Mouse (Mus musculus) embryonic facial prominence, embryonic 10.5 days (tissue): ENCODE data around the gene Slc7a10. TPM values are rescaled to one million over a fixed set of nuclear protein-coding genes. Genes with fewer than 3 reads are reported as not detected.

ENCODE experiments used
- DNase-seq: peaks from one replicate; pipeline ENCODE4 v3.0.0-alpha.2; 2017; ENCODE audit warnings: low spot score
- H3K27ac ChIP-seq: fragments of 300-500 bp; sonication (generic); replicated peaks from 2 replicates; pipeline ENCODE4 v1.5.1; 2016; ENCODE audit warnings: mild to moderate bottlenecking
- H3K27me3 ChIP-seq: fragments of 300-500 bp; sonication (generic); replicated peaks from 2 replicates; pipeline ENCODE4 v1.6.1; 2016; ENCODE audit warnings: low read depth, mild to moderate bottlenecking; ENCODE audit not compliant: poor library complexity, severe bottlenecking
- H3K36me3 ChIP-seq: fragments of 300-500 bp; sonication (generic); replicated peaks from 2 replicates; pipeline ENCODE4 v1.6.1; 2016; ENCODE audit warnings: mild to moderate bottlenecking, moderate library complexity
- H3K4me1 ChIP-seq: fragments of 300-500 bp; sonication (generic); 2 replicates; pipeline ENCODE4 v1.6.1; 2016
- H3K4me3 ChIP-seq: fragments of 300-500 bp; sonication (generic); 2 replicates; pipeline ENCODE4 v1.5.1; 2016; ENCODE audit warnings: mild to moderate bottlenecking, moderate library complexity
- H3K9me3 ChIP-seq: fragments of 300-500 bp; sonication (generic); 2 replicates; pipeline ENCODE4 v1.6.1; 2016; ENCODE audit warnings: mild to moderate bottlenecking
- whole genome bisulfite sequencing: fragments of 180-500 bp; shearing (Covaris S2); methylation state at CpG from one replicate; pipeline ENCODE4 v1.1.7; 2016; 5-methylcytosine and 5-hydroxymethylcytosine counted together
- polyA plus RNA-seq: library from polyadenylated mRNA; unstranded; fragments of >200 nt; fragmentation: Nextera tagmentation; extraction: Ambion mirVana; gene quantifications from 2 replicates; pipeline ENCODE4 v1.2.1, GENCODE M21; 2016

Gene Slc7a10
- polyA plus RNA-seq, 1 experiment from 2014 or later = 0.69 TPM

DNA sequence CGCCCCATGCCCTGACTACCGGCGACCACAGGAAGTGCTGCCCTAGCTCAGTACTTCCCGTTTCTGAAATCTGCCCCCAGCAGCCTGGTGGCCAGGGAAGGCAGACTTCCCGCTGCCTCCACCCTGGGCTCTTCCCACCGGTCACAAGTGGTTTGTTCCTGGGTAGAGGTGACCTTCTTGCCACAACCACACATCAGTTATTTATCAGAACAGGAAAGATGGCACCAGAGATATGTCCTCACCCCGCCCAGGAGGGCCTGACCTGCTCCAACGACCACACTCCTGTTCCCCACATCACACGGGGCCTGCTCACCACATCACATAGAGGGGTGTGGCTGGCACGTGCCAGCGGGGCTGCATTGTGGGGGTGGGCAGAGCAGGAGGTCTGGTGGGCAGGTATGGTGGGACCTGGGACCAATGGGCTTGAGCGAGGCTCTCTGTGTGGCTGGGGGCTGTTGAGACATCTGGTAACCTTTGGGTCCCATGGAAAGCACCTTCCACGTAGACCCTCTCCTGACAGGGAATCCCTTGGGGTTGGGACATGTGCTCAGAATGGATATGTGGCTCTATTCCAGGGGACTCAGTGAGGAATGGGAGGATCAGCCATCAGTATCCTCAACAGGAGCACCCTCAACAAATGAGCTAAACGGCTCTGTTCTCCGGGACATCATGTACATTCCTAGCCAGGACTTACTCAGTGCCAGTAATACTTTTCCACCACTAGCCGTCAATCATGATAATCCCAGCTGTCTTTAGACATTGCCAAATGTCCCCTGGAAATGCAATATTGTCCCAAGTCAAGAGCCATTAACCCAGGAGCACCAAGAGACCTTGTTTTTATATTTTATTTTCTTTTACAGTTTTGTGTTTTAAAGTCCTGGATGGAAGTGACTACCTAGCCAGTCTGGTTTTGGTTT is 29.4 kb upstream of the Slc7a10 start:
- Histone ChIP-seq H3K4me1 (peaks cover 11% of the 10 kb centered on the region), H3K4me3 (no peak overlapping the region), H3K9me3 (peaks cover 3% of the 10 kb centered on the region; the same call in 1 of the 2 replicates), H3K27me3 (peaks cover 7% of the 10 kb centered on the region; the same call in 1 of the 2 replicates), H3K36me3 (no peaks in the 10 kb centered on the region), H3K27ac (no peak overlapping the region)
- 76% methylated on average over 16 of the region's 16 CpGs for WGBS
- DNase-seq = no peak

GRCm38 (mm10) chr7:35157512-35157911 is 28.7 kb upstream of the Slc7a10 start:
- H3K9me3 ChIP-seq = peaks cover 3% of the 10 kb centered on the region; the same call in 1 of the 2 replicates
- no peak for DNase-seq
- H3K27me3 ChIP-seq = peaks cover 7% of the 10 kb centered on the region; the same call in 1 of the 2 replicates
- no peak overlapping the region for H3K27ac ChIP-seq
- no peaks in the 10 kb centered on the region for H3K36me3 ChIP-seq
- H3K4me3 ChIP-seq = no peak overlapping the region
- WGBS = 77% methylated on average over 3 of the region's 3 CpGs
- H3K4me1 ChIP-seq = peaks cover 8% of the 10 kb centered on the region; the same call in 1 of the 2 replicates

DNA sequence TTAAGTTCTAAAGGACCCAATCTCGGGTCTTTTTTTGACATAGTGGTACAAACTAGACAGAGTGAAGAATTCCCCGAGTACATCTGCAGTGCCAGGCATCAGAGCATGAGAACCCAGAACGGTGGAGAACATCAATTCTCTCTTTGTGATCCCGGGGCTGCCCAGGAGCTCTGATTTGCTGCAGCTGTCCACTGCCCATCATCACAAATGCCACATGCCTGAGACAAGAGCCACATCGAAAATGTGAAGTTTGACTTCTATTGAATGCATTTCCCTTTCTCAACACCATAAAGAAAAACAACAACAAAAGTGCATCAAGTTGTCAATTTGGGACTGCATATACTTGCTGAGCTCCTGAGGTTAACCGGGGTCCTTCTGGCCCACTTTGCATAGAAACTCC is 23.7 kb upstream of the Slc7a10 start:
- peaks cover 9% of the 10 kb centered on the region for H3K4me1 ChIP-seq
- no peak overlapping the region for H3K4me3 ChIP-seq
- peaks cover 3% of the 10 kb centered on the region; the same call in 1 of the 2 replicates for H3K9me3 ChIP-seq
- H3K27ac ChIP-seq = no peak overlapping the region
- no peak for DNase-seq
- 83% methylated on average over 6 of the region's 6 CpGs for WGBS
- H3K36me3 ChIP-seq = no peaks in the 10 kb centered on the region
- H3K27me3 ChIP-seq = 0 out of 2 replicates have a peak, but pooled peaks cover 4% of the 10 kb centered on the region

- no peak for DNase-seq
- Histone ChIP-seq H3K9me3 (peaks cover 3% of the 10 kb centered on the region; the same call in 1 of the 2 replicates), H3K4me1 (peaks cover 13% of the 10 kb centered on the region), H3K4me3 (no peak overlapping the region), H3K36me3 (no peaks in the 10 kb centered on the region), H3K27me3 (0 out of 2 replicates have a peak, but pooled peaks cover 7% of the 10 kb centered on the region), H3K27ac (no peak overlapping the region)
- WGBS = 73% methylated on average over 7 of the region's 7 CpGs
Measured at GRCm38 (mm10) chr7:35163600-35163999, 22.6 kb upstream of the Slc7a10 start.

DNA sequence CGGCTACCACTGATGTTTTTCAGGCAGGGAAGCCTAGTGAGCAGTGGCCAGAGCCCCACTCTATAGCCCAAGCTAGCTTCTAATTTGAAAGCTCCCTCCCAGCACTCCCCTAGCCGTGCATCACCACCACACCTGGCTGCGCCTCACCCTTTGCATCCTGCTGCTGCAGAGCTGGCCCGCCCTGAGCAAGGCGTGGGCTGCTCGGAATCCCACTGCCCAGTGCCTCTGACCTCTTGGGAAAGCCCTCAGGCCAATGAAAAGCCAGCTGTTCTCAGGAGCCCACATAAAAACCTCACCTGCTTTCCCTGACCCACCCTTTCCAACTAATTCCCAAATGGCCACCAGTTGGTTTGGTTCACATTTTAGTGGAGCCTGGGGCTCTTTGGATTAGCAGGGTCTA is 22.1 kb upstream of the Slc7a10 start:
- Histone ChIP-seq H3K4me3 (no peak overlapping the region), H3K9me3 (peaks cover 3% of the 10 kb centered on the region; the same call in 1 of the 2 replicates), H3K27ac (no peak overlapping the region), H3K36me3 (no peaks in the 10 kb centered on the region), H3K4me1 (peaks cover 13% of the 10 kb centered on the region), H3K27me3 (0 out of 2 replicates have a peak, but pooled peaks cover 7% of the 10 kb centered on the region)
- 70% methylated on average over 6 of the region's 6 CpGs for WGBS
- DNase-seq = no peak

GRCm38 (mm10) chr7:35166988-35167387 is 19.2 kb upstream of the Slc7a10 start:
- no peak overlapping the region for H3K4me3 ChIP-seq
- H3K27ac ChIP-seq = no peak overlapping the region
- 78% methylated on average over 5 of the region's 5 CpGs for WGBS

GRCm38 (mm10) chr7:35167925-35168324 is 18.3 kb upstream of the Slc7a10 start:
- Histone ChIP-seq H3K27ac (no peak overlapping the region), H3K36me3 (no peaks in the 10 kb centered on the region), H3K4me3 (no peak overlapping the region), H3K27me3 (peaks cover 34% of the 10 kb centered on the region), H3K4me1 (peaks cover 23% of the 10 kb centered on the region), H3K9me3 (no peaks in the 10 kb centered on the region)
- no peak for DNase-seq
- WGBS = 29% methylated on average over 2 of the region's 2 CpGs

More at GRCm38 (mm10) chr7:35166988-35167387, 19.2 kb upstream of the Slc7a10 start:
- Histone ChIP-seq H3K9me3 (no peaks in the 10 kb centered on the region), H3K36me3 (no peaks in the 10 kb centered on the region), H3K4me1 (peaks cover 18% of the 10 kb centered on the region), H3K27me3 (peaks cover 28% of the 10 kb centered on the region)
- no peak for DNase-seq

DNA sequence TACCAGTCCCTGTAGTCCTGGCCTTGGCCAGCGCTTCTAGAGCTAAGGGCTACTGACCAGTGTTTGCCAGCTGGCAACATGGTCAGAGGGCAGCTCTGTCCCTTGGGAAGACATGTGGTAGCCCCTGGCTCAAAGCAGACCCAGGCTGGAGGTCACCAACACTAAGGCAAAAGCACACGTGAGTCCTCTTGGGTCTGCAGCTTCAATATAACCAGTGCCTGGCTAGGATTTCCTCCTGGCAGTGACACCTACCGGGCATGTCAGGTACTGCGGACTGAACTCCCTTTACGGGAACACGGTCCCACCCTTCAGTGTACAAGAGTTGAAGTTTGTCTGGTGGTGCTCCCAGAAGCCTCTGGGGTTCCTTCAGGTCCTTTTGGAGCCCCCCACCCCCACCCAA is 16.8 kb upstream of the Slc7a10 start:
- peak; percentile 85 for DNase-seq
- Histone ChIP-seq H3K9me3 (no peaks in the 10 kb centered on the region), H3K4me1 (peaks cover 18% of the 10 kb centered on the region), H3K36me3 (no peaks in the 10 kb centered on the region), H3K27me3 (peaks cover 44% of the 10 kb centered on the region), H3K4me3 (no peak overlapping the region), H3K27ac (no peak overlapping the region)
- WGBS = 15% methylated on average over 6 of the region's 6 CpGs

DNA sequence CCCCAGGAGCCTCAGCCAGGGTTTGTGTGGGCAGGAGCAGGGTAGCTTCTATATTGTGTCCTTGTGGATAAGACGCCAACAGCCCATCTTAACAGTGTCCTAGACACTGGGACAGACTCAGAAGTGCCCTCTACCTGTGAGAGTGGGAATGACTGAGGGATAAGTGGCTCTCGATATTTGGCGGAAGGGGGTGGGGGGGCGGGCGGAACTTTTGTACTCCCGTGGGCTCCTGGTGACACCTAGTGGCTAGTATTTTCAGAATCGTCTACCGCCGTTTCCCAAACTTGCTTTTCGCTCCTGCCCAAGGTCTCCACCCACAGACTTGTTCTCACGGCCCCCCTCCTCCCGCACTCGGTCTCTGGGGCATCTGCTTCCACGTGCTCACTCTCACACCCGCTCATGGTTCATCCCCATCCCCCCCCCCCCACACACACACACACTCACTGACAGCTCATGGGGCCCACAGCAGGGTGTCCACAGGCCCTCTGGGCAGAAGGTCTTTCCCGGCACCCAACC is 14.3 kb upstream of the Slc7a10 start:
- peak; percentile 83 for DNase-seq
- WGBS = 4% methylated on average over 16 of the region's 16 CpGs
- no peak overlapping the region for H3K27ac ChIP-seq
- no peaks in the 10 kb centered on the region for H3K9me3 ChIP-seq
- peaks cover 54% of the 10 kb centered on the region for H3K27me3 ChIP-seq
- H3K4me1 ChIP-seq = peaks cover 19% of the 10 kb centered on the region
- H3K36me3 ChIP-seq = no peaks in the 10 kb centered on the region
- peak overlapping the region; percentile 41 for H3K4me3 ChIP-seq

GRCm38 (mm10) chr7:35172519-35172918 is 13.7 kb upstream of the Slc7a10 start:
- 70% methylated on average over 4 of the region's 4 CpGs for WGBS
- Histone ChIP-seq H3K36me3 (no peaks in the 10 kb centered on the region), H3K27me3 (peaks cover 54% of the 10 kb centered on the region), H3K4me3 (peak overlapping the region; percentile 41; the same call in 1 of the 2 replicates), H3K4me1 (peaks cover 22% of the 10 kb centered on the region), H3K9me3 (no peaks in the 10 kb centered on the region), H3K27ac (no peak overlapping the region)
- DNase-seq = no peak

DNA sequence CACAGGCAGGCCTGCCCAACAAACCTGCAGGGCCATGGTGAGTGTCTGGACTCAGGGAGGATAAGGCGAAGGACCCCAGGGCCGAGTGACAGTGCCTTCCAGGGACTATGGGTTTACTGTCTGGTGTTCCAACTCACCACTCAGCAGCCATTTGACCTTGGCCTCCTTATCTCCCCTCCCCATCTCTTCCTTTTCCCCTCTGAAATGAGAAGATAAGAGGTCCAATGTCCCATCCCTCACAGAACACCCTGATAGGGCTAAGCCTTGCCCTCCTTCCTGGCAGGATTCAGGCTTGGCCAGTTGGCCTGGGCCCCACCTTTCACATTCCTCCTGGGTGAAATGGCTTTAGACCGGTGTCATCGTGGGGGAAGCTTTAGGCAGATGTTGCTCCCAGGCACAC is 10.7 kb upstream of the Slc7a10 start:
- H3K9me3 ChIP-seq = no peaks in the 10 kb centered on the region
- 81% methylated on average over 4 of the region's 4 CpGs for WGBS
- H3K36me3 ChIP-seq = no peaks in the 10 kb centered on the region
- DNase-seq = no peak
- H3K27me3 ChIP-seq = peaks cover 42% of the 10 kb centered on the region
- H3K4me1 ChIP-seq = peaks cover 17% of the 10 kb centered on the region
- no peak overlapping the region for H3K4me3 ChIP-seq
- H3K27ac ChIP-seq = no peak overlapping the region

- H3K9me3 ChIP-seq = no peaks in the 10 kb centered on the region
- H3K27me3 ChIP-seq = peaks cover 31% of the 10 kb centered on the region
- DNase-seq = peak; percentile 50
- peaks cover 13% of the 10 kb centered on the region for H3K4me1 ChIP-seq
- 51% methylated on average over 18 of the region's 18 CpGs for WGBS
- H3K27ac ChIP-seq = no peak overlapping the region
- no peak overlapping the region for H3K4me3 ChIP-seq
- H3K36me3 ChIP-seq = no peaks in the 10 kb centered on the region
Measured at GRCm38 (mm10) chr7:35176412-35177381, 9.5 kb upstream of the Slc7a10 start.
